Comparison of ENCODE assay signal across 8 mouse cellular contexts in the genomic region with DNA sequence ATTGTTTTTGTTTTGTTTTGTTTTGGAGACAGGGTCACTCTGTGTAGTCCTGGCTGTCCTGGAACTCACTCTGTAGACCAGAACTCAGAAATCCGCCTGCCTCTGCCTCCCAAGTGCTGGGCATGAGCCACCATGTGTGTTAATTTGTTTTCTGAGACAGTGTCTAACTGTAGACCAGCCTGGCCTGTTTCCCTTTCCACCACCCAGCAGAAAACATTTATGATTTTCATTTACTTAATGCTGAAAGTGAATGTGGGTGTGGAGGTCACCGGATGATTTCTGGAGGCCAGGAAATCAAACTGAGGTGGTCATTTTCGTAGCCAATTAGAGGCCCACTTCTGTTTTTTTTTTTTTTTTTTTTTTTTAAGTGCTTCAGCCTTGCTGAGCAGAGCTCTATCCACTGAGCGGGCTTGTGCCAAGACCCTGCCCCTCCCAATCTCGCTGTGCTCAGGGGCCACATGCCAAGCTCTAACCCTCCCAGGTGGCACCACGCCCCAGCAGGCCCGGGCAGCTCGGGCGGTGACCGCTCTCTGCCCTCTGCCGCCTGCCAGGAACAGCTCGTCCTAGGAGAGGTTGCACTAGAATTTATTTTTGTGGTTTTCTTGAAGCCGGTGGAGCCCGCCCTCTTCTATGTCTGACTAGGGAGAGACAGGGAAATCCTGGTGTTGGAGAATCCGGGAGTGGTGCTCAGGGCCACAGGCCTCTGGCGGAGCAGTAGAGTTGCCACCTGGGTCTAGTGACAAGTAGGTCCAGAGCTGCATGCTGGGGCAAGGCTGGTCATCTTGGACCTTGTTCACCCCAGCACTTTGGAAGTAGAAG. TPM values are rescaled to one million over a fixed set of nuclear protein-coding genes. Genes with fewer than 3 reads are reported as not detected.
DNase-seq lines count a peak whose midpoint lies in the region; ATAC-seq and TF ChIP-seq lines count a peak whose summit lies in the region.

No protein-coding gene starts in this region.

- intact Hi-C loops in gastrocnemius, postnatal 36 days (cut with DNase I): no loop called here

- ATAC-seq in inflammation-experienced regulatory T-cells, adult 6 months: peak; percentile 10
- ATAC-seq in liver, embryonic 15.5 days (ENCODE audit: insufficient read depth): peak; percentile 35

- DNase-seq in right cerebral cortex, postnatal 25 days: peak; percentile 40
- no peak for DNase-seq in right cerebral cortex, postnatal 14 days
- peak; percentile 85 for DNase-seq in cerebellum, adult 9-11 months
- DNase-seq in gastrocnemius, postnatal 36 days: peak; percentile 86 to 94
- DNase-seq in retina, postnatal 1 day: no peak

- peak overlapping the region; percentile 7 for H3K9ac ChIP-seq in liver, embryonic 15.5 days

- H3K4me3 ChIP-seq in liver, embryonic 15.5 days (replicated peaks): no peak overlapping the region; the same call in none of the 2 replicates
- 0 out of 2 replicates have a peak overlapping the region, but pooled peaks have one; percentile 17 for H3K4me3 ChIP-seq in olfactory bulb, adult 2 months (ENCODE audit: insufficient read depth, low read depth, low read length)

- H3K36me3 ChIP-seq in liver, embryonic 15.5 days (replicated peaks): peaks cover 44% of the 10 kb centered on the region

- TF ChIP-seq CTCF in olfactory bulb, adult 2 months (IDR thresholded peaks at IDR 0.05; ENCODE audit: insufficient read depth, low read depth, low read length): no peak

- peak overlapping the region; percentile 76 for H3K27ac ChIP-seq in liver, embryonic 15.5 days (replicated peaks)
- H3K27ac ChIP-seq in olfactory bulb, adult 2 months (ENCODE audit: insufficient read depth, low read depth, low read length): peak overlapping the region; percentile 55; the same call in 1 of the 2 replicates

- no peaks in the 10 kb centered on the region for H3K9me3 ChIP-seq in liver, embryonic 15.5 days (replicated peaks)

- no peaks in the 10 kb centered on the region for H3K27me3 ChIP-seq in liver, embryonic 15.5 days

- peak overlapping the region; percentile 51 for H3K4me2 ChIP-seq in liver, embryonic 15.5 days

- H3K4me1 ChIP-seq in liver, embryonic 15.5 days (replicated peaks): peaks cover 77% of the 10 kb centered on the region
- peaks cover 15% of the 10 kb centered on the region for H3K4me1 ChIP-seq in olfactory bulb, adult 2 months (ENCODE audit: control insufficient read depth, insufficient read depth, low read length)

- 10% methylated on average over 16 of the region's 16 CpGs for WGBS in liver, embryonic 15.5 days (ENCODE audit: insufficient replicate concordance)
- 17% methylated on average over 16 of the region's 16 CpGs for whole genome bisulfite sequencing in olfactory bulb, adult 2 months

- no peak for TF ChIP-seq POLR2A in olfactory bulb, adult 2 months (IDR thresholded peaks at IDR 0.05; ENCODE audit: insufficient read depth, low read depth, low read length)

RNA-seq across cellular contexts. Expression of gene Btbd2, which starts 7.5 kb away (rescaled TPM):
- 10 to 100 TPM; 32.1 to 33.5 TPM for total RNA-seq in gastrocnemius, postnatal 36 days (2021)
- polyA plus RNA-seq in inflammation-experienced regulatory T-cells, adult 6 months (2017; shearing (Covaris generic)): 10 to 100 TPM in 1 of 3 experiments, 1 to 10 TPM in 2; 3.4 to 10.4 (median 9.2) TPM
- 14.4 and 15.9 TPM in 2 replicates for polyA plus RNA-seq in liver, embryonic 15.5 days (2015; fragmentation: Nextera tagmentation; extraction: Ambion mirVana)
- not detected in 2 replicates for polyA plus RNA-seq in olfactory bulb, adult 2 months (2012; ENCODE audit: insufficient read depth, insufficient read length, low replicate concordance, missing spikeins)

RNA-seq across cellular contexts. Expression of gene Mknk2, which starts 13.5 kb away (rescaled TPM):
- 100 to 1,000 TPM; 216 to 227 TPM for total RNA-seq in gastrocnemius, postnatal 36 days (2021)
- polyA plus RNA-seq in inflammation-experienced regulatory T-cells, adult 6 months (2017; shearing (Covaris generic)): 10 to 100 TPM; 50.3 to 61.4 (median 50.9) TPM
- 74.9 and 84.6 TPM in 2 replicates for polyA plus RNA-seq in liver, embryonic 15.5 days (2015; fragmentation: Nextera tagmentation; extraction: Ambion mirVana)
- not detected in 2 replicates for polyA plus RNA-seq in olfactory bulb, adult 2 months (2012; ENCODE audit: insufficient read depth, insufficient read length, low replicate concordance, missing spikeins)

RNA-seq across cellular contexts. Expression of gene Mob3a, which starts 37.4 kb away (rescaled TPM):
- total RNA-seq in gastrocnemius, postnatal 36 days (2021): 1 to 10 TPM; 3.4 to 3.6 TPM
- 100 to 1,000 TPM; 190 to 248 (median 240) TPM for polyA plus RNA-seq in inflammation-experienced regulatory T-cells, adult 6 months (2017; shearing (Covaris generic))
- 28.0 and 31.6 TPM in 2 replicates for polyA plus RNA-seq in liver, embryonic 15.5 days (2015; fragmentation: Nextera tagmentation; extraction: Ambion mirVana)
- polyA plus RNA-seq in olfactory bulb, adult 2 months (2012; ENCODE audit: insufficient read depth, insufficient read length, low replicate concordance, missing spikeins): not detected in 2 replicates

RNA-seq across cellular contexts. Expression of gene Izumo4, which starts 37.6 kb away (rescaled TPM):
- 1 to 10 TPM; 1.2 to 2.7 TPM for total RNA-seq in gastrocnemius, postnatal 36 days (2021)
- polyA plus RNA-seq in inflammation-experienced regulatory T-cells, adult 6 months (2017; shearing (Covaris generic)): 100 to 1,000 TPM in 2 of 3 experiments, 10 to 100 TPM in 1; 71.4 to 109 (median 107) TPM
- polyA plus RNA-seq in liver, embryonic 15.5 days (2015; fragmentation: Nextera tagmentation; extraction: Ambion mirVana): 7.1 and 8.1 TPM in 2 replicates
- not detected in 2 replicates for polyA plus RNA-seq in olfactory bulb, adult 2 months (2012; ENCODE audit: insufficient read depth, insufficient read length, low replicate concordance, missing spikeins)

RNA-seq across cellular contexts. Expression of gene Csnk1g2, which starts 41.8 kb away (rescaled TPM):
- 10 to 100 TPM; 84.0 to 90.0 TPM for total RNA-seq in gastrocnemius, postnatal 36 days (2021)
- polyA plus RNA-seq in inflammation-experienced regulatory T-cells, adult 6 months (2017; shearing (Covaris generic)): 10 to 100 TPM; 11.7 to 16.3 (median 13.2) TPM
- polyA plus RNA-seq in liver, embryonic 15.5 days (2015; fragmentation: Nextera tagmentation; extraction: Ambion mirVana): 49.7 and 60.4 TPM in 2 replicates
- polyA plus RNA-seq in olfactory bulb, adult 2 months (2012; ENCODE audit: insufficient read depth, insufficient read length, low replicate concordance, missing spikeins): 431 TPM in 1 of 2 replicates, not detected in the other

Comparison
In these comparisons a context has a peak if more than half of its experiments do, and no peak if none do; other contexts are left out.
1. DNase-seq: peak in right cerebral cortex, postnatal 25 days (single experiment), cerebellum, adult 9-11 months (single experiment) and gastrocnemius, postnatal 36 days (2 of 2); none in right cerebral cortex, postnatal 14 days (single experiment) and retina, postnatal 1 day (single experiment).